Mouse (Mus musculus): Measurements from ENCODE around the gene Pdc.

DNA sequence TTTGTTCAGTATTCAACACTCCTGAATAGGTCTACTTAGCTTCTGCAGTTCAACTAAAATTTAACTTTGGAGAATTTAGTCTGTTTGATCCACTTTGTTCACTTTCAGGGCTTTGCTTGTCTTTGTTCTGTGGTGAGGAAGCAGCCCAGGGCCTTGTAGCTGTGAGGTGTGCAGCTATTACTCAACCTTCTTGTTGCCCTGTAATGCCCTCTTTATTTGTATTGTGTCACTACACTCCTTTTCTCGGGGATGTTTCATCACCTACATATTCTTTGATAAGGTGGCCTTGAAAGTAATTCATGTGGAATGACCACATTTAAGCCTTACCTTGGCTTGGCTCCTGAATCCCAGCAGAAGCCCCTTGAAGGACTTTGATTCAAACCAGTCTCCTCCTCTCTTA, 41.6 kb downstream of the Pdc start:
- TF ChIP-seq FLI1 (IDR thresholded peaks at IDR 0.05; ENCODE audit: low read length): no peak
- TF ChIP-seq GATA1 (IDR thresholded peaks at IDR 0.05; ENCODE audit: borderline replicate concordance, low read length): no peak
